Mouse (Mus musculus) hindbrain, postnatal 0 days (tissue): ENCODE measurements around the gene Wdr89. TPM values are rescaled to one million over a fixed set of nuclear protein-coding genes. Genes with fewer than 3 reads are reported as not detected.

Experiments used
- ATAC-seq: fragments of 200-750 bp; cut with Nextera tagmentation; 2 replicates; pipeline ENCODE4 v1.8.0; 2017; ENCODE audit warnings: mild to moderate bottlenecking, moderate TSS enrichment, moderate library complexity
- DNase-seq: peaks from one replicate; pipeline ENCODE4 v3.0.0-alpha.2; 2015; ENCODE audit warnings: low spot score
- H3K27ac ChIP-seq: fragments of 300-500 bp; sonication (generic); 2 replicates; pipeline ENCODE4 v1.5.1; 2014; ENCODE audit warnings: mild to moderate bottlenecking
- H3K27me3 ChIP-seq: fragments of 300-500 bp; sonication (generic); 2 replicates; pipeline ENCODE4 v1.6.1; 2014; ENCODE audit warnings: low read length, mixed read lengths; ENCODE audit not compliant: insufficient read depth
- H3K36me3 ChIP-seq: fragments of 300-500 bp; sonication (generic); 2 replicates; pipeline ENCODE4 v1.6.1; 2014; ENCODE audit warnings: low read length, mixed read lengths; ENCODE audit not compliant: insufficient read depth
- H3K4me1 ChIP-seq: fragments of 300-500 bp; sonication (generic); 2 replicates; pipeline ENCODE4 v1.6.1; 2014; ENCODE audit warnings: antibody characterized with exemption, low read length, mixed read lengths; ENCODE audit not compliant: insufficient read depth
- H3K4me2 ChIP-seq: fragments of 300-500 bp; sonication (generic); 2 replicates; pipeline ENCODE4 v1.6.1; 2014; ENCODE audit warnings: low read depth, mild to moderate bottlenecking, low read length, moderate library complexity, mixed read lengths
- H3K4me3 ChIP-seq: fragments of 300-500 bp; sonication (generic); 2 replicates; pipeline ENCODE4 v1.5.1; 2014; ENCODE audit warnings: low read length
- H3K9ac ChIP-seq: fragments of 300-500 bp; sonication (generic); replicated peaks from 2 replicates; pipeline ENCODE4 v1.6.1; 2014; ENCODE audit warnings: mild to moderate bottlenecking, low read length, moderate library complexity, mixed read lengths
- H3K9me3 ChIP-seq: fragments of 300-500 bp; sonication (generic); 2 replicates; pipeline ENCODE4 v1.6.1; 2016; ENCODE audit warnings: low read length, mixed read lengths
- CTCF ChIP-seq: IDR thresholded peaks from 2 replicates; pipeline ENCODE4 v1.5.1; 2016; ENCODE audit warnings: antibody characterized with exemption, control low read depth, low read depth
- WGBS: fragments of 180-500 bp; shearing (Covaris S2); extraction: QIAGEN DNeasy Blood & Tissue Kit; methylation state at CpG from one replicate; pipeline ENCODE4 v1.1.7; 2014; 5-methylcytosine and 5-hydroxymethylcytosine counted together
- polyA plus RNA-seq: library from polyadenylated mRNA; unstranded; fragments of >200 nt; fragmentation: Nextera tagmentation; extraction: Ambion mirVana; gene quantifications from 2 replicates; pipeline ENCODE4 v1.2.1, GENCODE M21; 2015
- total RNA-seq: library from RNA; depleted of rRNA; stranded (reverse); fragments of >200 nt; gene quantifications from 2 replicates; pipeline ENCODE4 v1.2.3, GENCODE M21; 2014

The Wdr89 gene
- total and polyA plus RNA-seq, 2 experiments from 2014 or later = 2.5 to 3.7 TPM

GRCm38 (mm10) chr12:75616841-75617240 is 52.5 kb downstream of the Wdr89 start:
- no peak for DNase-seq
- Histone ChIP-seq H3K27ac (no peak overlapping the region), H3K9me3 (no peaks in the 10 kb centered on the region), H3K4me2 (no peak overlapping the region), H3K4me3 (no peak overlapping the region), H3K27me3 (no peaks in the 10 kb centered on the region), H3K36me3 (no peaks in the 10 kb centered on the region), H3K4me1 (no peaks in the 10 kb centered on the region), H3K9ac (no peak overlapping the region)
- 65% methylated on average over 8 of the region's 8 CpGs for WGBS
- TF ChIP-seq CTCF = no peak
- no peak for ATAC-seq

- Histone ChIP-seq H3K27me3 (no peaks in the 10 kb centered on the region), H3K4me3 (peak overlapping the region; percentile 27), H3K36me3 (no peaks in the 10 kb centered on the region), H3K4me1 (no peaks in the 10 kb centered on the region), H3K9me3 (no peaks in the 10 kb centered on the region), H3K4me2 (peak overlapping the region; percentile 48), H3K27ac (no peak overlapping the region), H3K9ac (no peak overlapping the region)
- 7% methylated on average over 23 of the region's 24 CpGs for WGBS
- ATAC-seq (peak; percentile 29; the same call in 1 of the 2 replicates), DNase-seq (no peak)
- no peak for TF ChIP-seq CTCF
Observed at GRCm38 (mm10) chr12:75616158-75616791, 53.1 kb downstream of the Wdr89 start.

GRCm38 (mm10) chr12:75615556-75615955 is 53.8 kb downstream of the Wdr89 start:
- H3K4me1 ChIP-seq = no peaks in the 10 kb centered on the region
- no peak overlapping the region for H3K4me2 ChIP-seq
- H3K9ac ChIP-seq = no peak overlapping the region
- H3K27me3 ChIP-seq = no peaks in the 10 kb centered on the region
- TF ChIP-seq CTCF = no peak
- no peak overlapping the region for H3K27ac ChIP-seq
- no peak overlapping the region for H3K4me3 ChIP-seq
- H3K36me3 ChIP-seq = no peaks in the 10 kb centered on the region
- WGBS = 54% methylated on average over 3 of the region's 3 CpGs
- H3K9me3 ChIP-seq = no peaks in the 10 kb centered on the region
- DNase-seq (no peak), ATAC-seq (no peak)

- Histone ChIP-seq H3K4me1 (no peaks in the 10 kb centered on the region), H3K4me2 (no peak overlapping the region), H3K27ac (no peak overlapping the region), H3K36me3 (no peaks in the 10 kb centered on the region), H3K4me3 (no peak overlapping the region), H3K27me3 (no peaks in the 10 kb centered on the region), H3K9ac (no peak overlapping the region), H3K9me3 (no peaks in the 10 kb centered on the region)
- no peak for TF ChIP-seq CTCF
- no peak for ATAC-seq
- DNase-seq = no peak
- WGBS = 77% methylated on average over 7 of the region's 7 CpGs
Observed at GRCm38 (mm10) chr12:75612711-75613110, 56.6 kb downstream of the Wdr89 start.

GRCm38 (mm10) chr12:75599490-75599889 is 69.8 kb downstream of the Wdr89 start:
- Histone ChIP-seq H3K9ac (no peak overlapping the region), H3K4me3 (no peak overlapping the region), H3K27me3 (no peaks in the 10 kb centered on the region), H3K4me1 (no peaks in the 10 kb centered on the region; the same call in 1 of the 2 replicates), H3K4me2 (no peak overlapping the region), H3K27ac (no peak overlapping the region), H3K9me3 (no peaks in the 10 kb centered on the region), H3K36me3 (no peaks in the 10 kb centered on the region)
- no peak for TF ChIP-seq CTCF
- DNase-seq = no peak
- 20% methylated on average over 4 of the region's 4 CpGs for whole genome bisulfite sequencing
- no peak for ATAC-seq

GRCm38 (mm10) chr12:75598988-75599387 is 70.3 kb downstream of the Wdr89 start:
- no peak for ATAC-seq
- Histone ChIP-seq H3K27ac (no peak overlapping the region), H3K36me3 (no peaks in the 10 kb centered on the region), H3K9ac (no peak overlapping the region), H3K4me1 (peaks cover under 1% of the 10 kb centered on the region; the same call in 1 of the 2 replicates), H3K27me3 (no peaks in the 10 kb centered on the region), H3K9me3 (no peaks in the 10 kb centered on the region), H3K4me3 (no peak overlapping the region), H3K4me2 (no peak overlapping the region)
- TF ChIP-seq CTCF = no peak
- DNase-seq = no peak
- 67% methylated on average over 4 of the region's 4 CpGs for WGBS

GRCm38 (mm10) chr12:75597707-75598106 is 71.6 kb downstream of the Wdr89 start:
- H3K4me1 ChIP-seq = peaks cover 3% of the 10 kb centered on the region; the same call in 1 of the 2 replicates
- H3K9me3 ChIP-seq = no peaks in the 10 kb centered on the region
- no peaks in the 10 kb centered on the region for H3K27me3 ChIP-seq
- H3K4me3 ChIP-seq = no peak overlapping the region
- ATAC-seq (no peak), DNase-seq (no peak)
- H3K36me3 ChIP-seq = 0 out of 2 replicates have a peak, but pooled peaks cover 4% of the 10 kb centered on the region
- no peak overlapping the region for H3K4me2 ChIP-seq
- no peak overlapping the region for H3K9ac ChIP-seq
- H3K27ac ChIP-seq = no peak overlapping the region
- no peak for TF ChIP-seq CTCF
- 75% methylated on average over 4 of the region's 4 CpGs for WGBS
